In the genomic region with DNA sequence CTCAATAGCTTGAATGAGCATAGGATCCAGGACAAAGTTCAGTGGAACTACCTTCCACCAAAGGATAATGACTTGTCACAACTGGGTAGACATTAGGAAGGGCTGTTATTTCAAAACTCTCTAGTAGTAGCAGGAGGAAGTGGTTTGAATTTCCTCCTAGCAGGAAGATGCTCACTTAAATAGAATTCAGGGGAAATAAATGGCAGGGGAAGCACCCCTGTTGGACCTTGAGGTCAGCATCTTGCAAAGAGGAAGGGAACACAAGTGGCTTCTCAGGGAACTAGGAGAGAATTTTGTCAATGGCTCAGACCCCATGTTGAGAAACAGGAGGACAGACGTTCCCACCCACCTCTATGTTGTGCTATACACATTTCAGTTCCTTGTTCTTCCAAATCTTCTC, we compare ENCODE assay signal across 22 mouse cellular contexts.
DNase-seq lines count a peak whose midpoint lies in the region; ATAC-seq lines count a peak whose summit lies in the region.
"Had no signal": no experiment of that assay in that cellular context is flagged by ENCODE, and none has a peak within 500 bp of the region (broad histone marks: within the 10 kb centered on the region; RNA-seq: fewer than 3 reads in every experiment).

No protein-coding gene starts in this region.

- peak overlapping the region; percentile 72 for H3K27ac ChIP-seq in macrophage
- no peak overlapping the region for H3K27ac ChIP-seq in midbrain, embryonic 15.5 days
- H3K27ac ChIP-seq: embryonic facial prominence, embryonic 13.5 days; hindbrain, embryonic 15.5 days; layer of hippocampus, adult 2 months; limb, embryonic 13.5 days had no signal

- no peaks in the 10 kb centered on the region for H3K36me3 ChIP-seq in macrophage (ENCODE audit: inconsistent target)
- H3K36me3 ChIP-seq in midbrain, embryonic 15.5 days (replicated peaks), result no peaks in the 10 kb centered on the region
- H3K36me3 ChIP-seq: embryonic facial prominence, embryonic 13.5 days; heart, embryonic 12.5 days; hindbrain, embryonic 15.5 days; limb, embryonic 13.5 days had no signal

- H3K9me3 ChIP-seq in midbrain, embryonic 15.5 days, result no peaks in the 10 kb centered on the region
- H3K9me3 ChIP-seq: embryonic facial prominence, embryonic 13.5 days; heart, embryonic 12.5 days; hindbrain, embryonic 15.5 days; limb, embryonic 13.5 days; megakaryocyte, embryonic 14.5 days had no signal

- H3K9ac ChIP-seq in midbrain, embryonic 15.5 days, result no peak overlapping the region
- H3K9ac ChIP-seq: embryonic facial prominence, embryonic 13.5 days; forebrain, postnatal 0 days; heart, embryonic 12.5 days; hindbrain, embryonic 15.5 days; limb, embryonic 13.5 days; lung, embryonic 14.5 days had no signal

- no peak for ATAC-seq in midbrain, embryonic 15.5 days (replicated peaks)
- ATAC-seq: forebrain, postnatal 0 days; intestine, embryonic 16.5 days had no signal

- H3K4me1 ChIP-seq in midbrain, embryonic 15.5 days, result no peaks in the 10 kb centered on the region
- H3K4me1 ChIP-seq: embryonic facial prominence, embryonic 13.5 days; heart, embryonic 12.5 days; hindbrain, embryonic 15.5 days; limb, embryonic 13.5 days had no signal

- 8% methylated on average over 1 of the region's 1 CpGs for WGBS in macrophage (ENCODE audit: missing documents)
- WGBS in midbrain, embryonic 15.5 days, result 61% methylated on average over 1 of the region's 1 CpGs

- H3K4me2 ChIP-seq in midbrain, embryonic 15.5 days, result no peak overlapping the region
- H3K4me2 ChIP-seq: embryonic facial prominence, embryonic 13.5 days; heart, embryonic 12.5 days; hindbrain, embryonic 15.5 days; limb, embryonic 13.5 days; lung, embryonic 14.5 days had no signal

- H3K79me2 ChIP-seq in macrophage (ENCODE audit: inconsistent target), result no peaks in the 10 kb centered on the region

- no peaks in the 10 kb centered on the region for H3K27me3 ChIP-seq in midbrain, embryonic 15.5 days (replicated peaks)
- H3K27me3 ChIP-seq: embryonic facial prominence, embryonic 13.5 days; heart, embryonic 12.5 days; hindbrain, embryonic 15.5 days; limb, embryonic 13.5 days; megakaryocyte, embryonic 14.5 days had no signal

- DNase-seq in layer of hippocampus, adult 9-11 months, result peak; percentile 27
- no peak for DNase-seq in layer of hippocampus, adult 9-10 months (ENCODE audit: low spot score)
- DNase-seq in lung, postnatal 36 days, result peak; percentile 21
- no peak for DNase-seq in lung, postnatal 10 days
- peak; percentile 9 for DNase-seq in telencephalon, adult 2 months (ENCODE audit: low read depth, low spot score)
- no peak for DNase-seq in cerebellum, postnatal 36 days
- DNase-seq: B cell, adult 2 months; cerebellum, adult 9-11 months; forebrain, postnatal 0 days; heart, postnatal 14 days; lung, embryonic 14.5 days; right cerebral cortex, adult 18-20 months; thymus, postnatal 14 days had no signal

- no peak overlapping the region for H3K4me3 ChIP-seq in macrophage (ENCODE audit: inconsistent target)
- H3K4me3 ChIP-seq in midbrain, embryonic 15.5 days, result no peak overlapping the region
- H3K4me3 ChIP-seq: embryonic facial prominence, embryonic 13.5 days; heart, embryonic 12.5 days; hindbrain, embryonic 15.5 days; layer of hippocampus, adult 2 months; limb, embryonic 13.5 days; megakaryocyte, embryonic 14.5 days had no signal

Comparison
In these comparisons a context has a peak if more than half of its experiments do, and no peak if none do; other contexts are left out.
1. DNase-seq: peak in layer of hippocampus, adult 9-11 months (single experiment), lung, postnatal 36 days (single experiment) and telencephalon, adult 2 months (single experiment); none in layer of hippocampus, adult 9-10 months (single experiment), lung, postnatal 10 days (single experiment) and cerebellum, postnatal 36 days (0 of 2).